Mouse (Mus musculus): Measurements from ENCODE around the gene Bag5. TPM values are rescaled to one million over a fixed set of nuclear protein-coding genes. Genes with fewer than 3 reads are reported as not detected.
"Not testable (repeated sequence)": the region's sequence is repeated elsewhere in the genome, so short reads cannot be mapped to it uniquely, and the experiment has no call there.

Bag5 gene
- polyA plus RNA-seq, 1 experiment from 2014 or later = 65.5 TPM

GRCm38 (mm10) chr12:111669000-111669788, 43.9 kb downstream of the Bag5 start:
- H3K9ac ChIP-seq = peak overlapping the region; percentile 99
- WGBS = 46% methylated on average over 23 of the region's 23 CpGs
- H3K27ac ChIP-seq = peak overlapping the region; percentile 94
- H3K27me3 ChIP-seq (ENCODE audit: control insufficient read depth, insufficient read depth, low read length) = no peaks in the 10 kb centered on the region
- H3K36me3 ChIP-seq (replicated peaks; ENCODE audit: control insufficient read depth, insufficient read depth) = peaks cover 29% of the 10 kb centered on the region
- H3K4me3 ChIP-seq (replicated peaks; ENCODE audit: low read length) = peak overlapping the region; percentile 96
- H3K9me3 ChIP-seq (ENCODE audit: control insufficient read depth, low read length) = no peaks in the 10 kb centered on the region
- H3K4me1 ChIP-seq (replicated peaks; ENCODE audit: control insufficient read depth, insufficient read depth, low read length) = peaks cover 28% of the 10 kb centered on the region
- DNase-seq (ENCODE audit: low spot score) (no peak), ATAC-seq (ENCODE audit: low FRiP score) (no peak)
- H3K4me2 ChIP-seq (replicated peaks) = peak overlapping the region; percentile 95

- Histone ChIP-seq H3K4me2 (replicated peaks) (peak overlapping the region; percentile 95), H3K4me1 (replicated peaks; ENCODE audit: control insufficient read depth, insufficient read depth, low read length) (peaks cover 28% of the 10 kb centered on the region), H3K9ac (peak overlapping the region; percentile 99), H3K27me3 (ENCODE audit: control insufficient read depth, insufficient read depth, low read length) (no peaks in the 10 kb centered on the region), H3K9me3 (ENCODE audit: control insufficient read depth, low read length) (no peaks in the 10 kb centered on the region), H3K4me3 (replicated peaks; ENCODE audit: low read length) (peak overlapping the region; percentile 96; the same call in 1 of the 2 replicates), H3K36me3 (replicated peaks; ENCODE audit: control insufficient read depth, insufficient read depth) (peaks cover 29% of the 10 kb centered on the region), H3K27ac (peak overlapping the region; percentile 94)
- WGBS = 2% methylated on average over 8 of the region's 8 CpGs
- ATAC-seq (ENCODE audit: low FRiP score) (peak; percentile 52), DNase-seq (ENCODE audit: low spot score) (peak; percentile 98)
These were observed 44.6 kb downstream of the Bag5 start for GRCm38 (mm10) chr12:111668457-111668912.

GRCm38 (mm10) chr12:111667421-111667820, 45.6 kb downstream of the Bag5 start:
- 90% methylated on average over 5 of the region's 5 CpGs for WGBS
- H3K27ac ChIP-seq = no peak overlapping the region

GRCm38 (mm10) chr12:111666380-111666779, 46.7 kb downstream of the Bag5 start:
- Histone ChIP-seq H3K9me3 (ENCODE audit: control insufficient read depth, low read length) (no peaks in the 10 kb centered on the region), H3K4me2 (replicated peaks) (no peak overlapping the region), H3K9ac (no peak overlapping the region), H3K27me3 (ENCODE audit: control insufficient read depth, insufficient read depth, low read length) (no peaks in the 10 kb centered on the region), H3K27ac (no peak overlapping the region), H3K36me3 (replicated peaks; ENCODE audit: control insufficient read depth, insufficient read depth) (peaks cover 29% of the 10 kb centered on the region), H3K4me1 (replicated peaks; ENCODE audit: control insufficient read depth, insufficient read depth, low read length) (peaks cover 22% of the 10 kb centered on the region), H3K4me3 (replicated peaks; ENCODE audit: low read length) (no peak overlapping the region)
- 80% methylated on average over 13 of the region's 13 CpGs for WGBS
- DNase-seq (ENCODE audit: low spot score) (no peak), ATAC-seq (ENCODE audit: low FRiP score) (no peak)

More at GRCm38 (mm10) chr12:111667421-111667820, 45.6 kb downstream of the Bag5 start:
- Histone ChIP-seq H3K27me3 (ENCODE audit: control insufficient read depth, insufficient read depth, low read length) (no peaks in the 10 kb centered on the region), H3K9ac (no peak overlapping the region), H3K36me3 (replicated peaks; ENCODE audit: control insufficient read depth, insufficient read depth) (peaks cover 29% of the 10 kb centered on the region), H3K4me1 (replicated peaks; ENCODE audit: control insufficient read depth, insufficient read depth, low read length) (peaks cover 23% of the 10 kb centered on the region), H3K4me3 (replicated peaks; ENCODE audit: low read length) (no peak overlapping the region), H3K4me2 (replicated peaks) (no peak overlapping the region), H3K9me3 (ENCODE audit: control insufficient read depth, low read length) (no peaks in the 10 kb centered on the region)
- DNase-seq (ENCODE audit: low spot score) = no peak
- ATAC-seq (ENCODE audit: low FRiP score) = no peak

GRCm38 (mm10) chr12:111665041-111665880, 47.8 kb downstream of the Bag5 start:
- Histone ChIP-seq H3K9me3 (ENCODE audit: control insufficient read depth, low read length) (no peaks in the 10 kb centered on the region), H3K27me3 (ENCODE audit: control insufficient read depth, insufficient read depth, low read length) (no peaks in the 10 kb centered on the region), H3K4me1 (replicated peaks; ENCODE audit: control insufficient read depth, insufficient read depth, low read length) (peaks cover 18% of the 10 kb centered on the region), H3K4me2 (replicated peaks) (no peak overlapping the region), H3K4me3 (replicated peaks; ENCODE audit: low read length) (no peak overlapping the region), H3K9ac (no peak overlapping the region), H3K36me3 (replicated peaks; ENCODE audit: control insufficient read depth, insufficient read depth) (peaks cover 29% of the 10 kb centered on the region), H3K27ac (no peak overlapping the region)
- WGBS = 86% methylated on average over 13 of the region's 13 CpGs
- ATAC-seq (ENCODE audit: low FRiP score) = no peak
- DNase-seq (ENCODE audit: low spot score) = no peak

GRCm38 (mm10) chr12:111664144-111664634, 48.9 kb downstream of the Bag5 start:
- WGBS = 54% methylated on average over 6 of the region's 6 CpGs
- no peak overlapping the region for H3K4me2 ChIP-seq (replicated peaks)
- no peak overlapping the region for H3K4me3 ChIP-seq (replicated peaks; ENCODE audit: low read length)
- H3K27me3 ChIP-seq (ENCODE audit: control insufficient read depth, insufficient read depth, low read length) = no peaks in the 10 kb centered on the region
- no peak overlapping the region for H3K9ac ChIP-seq
- H3K9me3 ChIP-seq (ENCODE audit: control insufficient read depth, low read length) = no peaks in the 10 kb centered on the region
- ATAC-seq (ENCODE audit: low FRiP score) (no peak), DNase-seq (ENCODE audit: low spot score) (no peak)
- H3K4me1 ChIP-seq (replicated peaks; ENCODE audit: control insufficient read depth, insufficient read depth, low read length) = peaks cover 8% of the 10 kb centered on the region
- no peak overlapping the region for H3K27ac ChIP-seq
- H3K36me3 ChIP-seq (replicated peaks; ENCODE audit: control insufficient read depth, insufficient read depth) = peaks cover 27% of the 10 kb centered on the region

GRCm38 (mm10) chr12:111663228-111664143, 49.6 kb downstream of the Bag5 start:
- peaks cover 28% of the 10 kb centered on the region for H3K36me3 ChIP-seq (replicated peaks; ENCODE audit: control insufficient read depth, insufficient read depth)
- H3K9ac ChIP-seq = no peak overlapping the region
- no peaks in the 10 kb centered on the region for H3K27me3 ChIP-seq (ENCODE audit: control insufficient read depth, insufficient read depth, low read length)
- no peaks in the 10 kb centered on the region for H3K9me3 ChIP-seq (ENCODE audit: control insufficient read depth, low read length)
- H3K4me3 ChIP-seq (replicated peaks; ENCODE audit: low read length) = no peak overlapping the region
- H3K4me1 ChIP-seq (replicated peaks; ENCODE audit: control insufficient read depth, insufficient read depth, low read length) = peaks cover under 1% of the 10 kb centered on the region
- H3K4me2 ChIP-seq (replicated peaks) = no peak overlapping the region
- H3K27ac ChIP-seq = no peak overlapping the region
- ATAC-seq (ENCODE audit: low FRiP score) = no peak
- no peak for DNase-seq (ENCODE audit: low spot score)
- WGBS = 80% methylated on average over 17 of the region's 17 CpGs

- H3K4me1 ChIP-seq (replicated peaks; ENCODE audit: control insufficient read depth, insufficient read depth, low read length); H3K27ac ChIP-seq; H3K4me3 ChIP-seq (replicated peaks; ENCODE audit: low read length); H3K9ac ChIP-seq; DNase-seq (ENCODE audit: low spot score); H3K9me3 ChIP-seq (ENCODE audit: control insufficient read depth, low read length); ATAC-seq (ENCODE audit: low FRiP score); H3K4me2 ChIP-seq (replicated peaks); H3K27me3 ChIP-seq (ENCODE audit: control insufficient read depth, insufficient read depth, low read length): not testable (repeated sequence)
- 98% methylated on average over 11 of the region's 11 CpGs for WGBS
- peaks cover 35% of the 10 kb centered on the region for H3K36me3 ChIP-seq (replicated peaks; ENCODE audit: control insufficient read depth, insufficient read depth)
These were observed 51.5 kb downstream of the Bag5 start for GRCm38 (mm10) chr12:111661554-111661953.

Measured in hindbrain, embryonic 14.5 days (tissue).